Mouse (Mus musculus): ENCODE results near the gene Hsp90aa1. TPM values are rescaled to one million over a fixed set of nuclear protein-coding genes. Genes with fewer than 3 reads are reported as not detected.
"Not testable (repeated sequence)": the region's sequence is repeated elsewhere in the genome, so short reads cannot be mapped to it uniquely, and the experiment has no call there.

Gene Hsp90aa1
- polyA plus RNA-seq, 1 experiment from 2014 or later: 1,477 TPM

- no peak overlapping the region for H3K4me2 ChIP-seq
- no peak overlapping the region for H3K27ac ChIP-seq
- H3K4me1 ChIP-seq: peaks cover 9% of the 10 kb centered on the region
- H3K36me3 ChIP-seq (replicated peaks): no peaks in the 10 kb centered on the region
- WGBS: 78% methylated on average over 5 of the region's 5 CpGs
- no peak overlapping the region for H3K9ac ChIP-seq
- no peaks in the 10 kb centered on the region for H3K9me3 ChIP-seq
- no peaks in the 10 kb centered on the region for H3K27me3 ChIP-seq (replicated peaks)
- no peak for ATAC-seq (replicated peaks)
- H3K4me3 ChIP-seq: no peak overlapping the region
These were observed 8.7 kb upstream of the Hsp90aa1 start for GRCm38 (mm10) chr12:110711270-110711669.

GRCm38 (mm10) chr12:110707451-110707850 is 4.9 kb upstream of the Hsp90aa1 start:
- Histone ChIP-seq H3K36me3 (replicated peaks) (no peaks in the 10 kb centered on the region), H3K4me2 (no peak overlapping the region), H3K4me1 (peaks cover 19% of the 10 kb centered on the region), H3K4me3 (no peak overlapping the region), H3K9ac (no peak overlapping the region), H3K27ac (no peak overlapping the region), H3K9me3 (no peaks in the 10 kb centered on the region), H3K27me3 (replicated peaks) (no peaks in the 10 kb centered on the region)
- ATAC-seq (replicated peaks): no peak
- WGBS: 88% methylated on average over 7 of the region's 7 CpGs

- under 1% methylated on average over 27 of the region's 27 CpGs for whole genome bisulfite sequencing
- Histone ChIP-seq H3K27ac (peak overlapping the region; percentile 74), H3K36me3 (replicated peaks) (no peaks in the 10 kb centered on the region), H3K4me1 (peaks cover 19% of the 10 kb centered on the region), H3K9ac (peak overlapping the region; percentile 12; the same call in 1 of the 2 replicates), H3K4me3 (peak overlapping the region; percentile 31), H3K4me2 (peak overlapping the region; percentile 53), H3K27me3 (replicated peaks) (no peaks in the 10 kb centered on the region), H3K9me3 (no peaks in the 10 kb centered on the region)
- peak; percentile 64; the same call in 1 of the 2 replicates for ATAC-seq (replicated peaks)
These were observed 4.1 kb upstream of the Hsp90aa1 start for GRCm38 (mm10) chr12:110706337-110707231.

- WGBS: 91% methylated on average over 4 of the region's 4 CpGs
- H3K9me3 ChIP-seq; H3K4me3 ChIP-seq; H3K27me3 ChIP-seq (replicated peaks); H3K4me2 ChIP-seq; H3K36me3 ChIP-seq (replicated peaks); ATAC-seq (replicated peaks); H3K27ac ChIP-seq; H3K9ac ChIP-seq: not testable (repeated sequence)
- H3K4me1 ChIP-seq: peaks cover 19% of the 10 kb centered on the region
These were observed 2.9 kb upstream of the Hsp90aa1 start for GRCm38 (mm10) chr12:110705419-110705818.

- no peaks in the 10 kb centered on the region for H3K36me3 ChIP-seq (replicated peaks)
- H3K27ac ChIP-seq: no peak overlapping the region
- no peak overlapping the region for H3K9ac ChIP-seq
- 71% methylated on average over 7 of the region's 7 CpGs for WGBS
- H3K4me2 ChIP-seq: no peak overlapping the region
- no peak for ATAC-seq (replicated peaks)
- H3K4me1 ChIP-seq: peaks cover 19% of the 10 kb centered on the region
- no peaks in the 10 kb centered on the region for H3K9me3 ChIP-seq
- no peak overlapping the region for H3K4me3 ChIP-seq
- H3K27me3 ChIP-seq (replicated peaks): no peaks in the 10 kb centered on the region
These were observed 1.2 kb upstream of the Hsp90aa1 start for GRCm38 (mm10) chr12:110703682-110704081.

GRCm38 (mm10) chr12:110703008-110703471 is 512 bp upstream of the Hsp90aa1 start:
- H3K4me2 ChIP-seq: no peak overlapping the region
- peak; percentile 46; the same call in 1 of the 2 replicates for ATAC-seq (replicated peaks)

GRCm38 (mm10) chr12:110701363-110701762 is 1.2 kb downstream of the Hsp90aa1 start:
- H3K27me3 ChIP-seq (replicated peaks); H3K4me3 ChIP-seq; H3K36me3 ChIP-seq (replicated peaks); ATAC-seq (replicated peaks); H3K9ac ChIP-seq; H3K27ac ChIP-seq; H3K4me2 ChIP-seq; H3K9me3 ChIP-seq: not testable (repeated sequence)
- H3K4me1 ChIP-seq: peaks cover 15% of the 10 kb centered on the region
- 29% methylated on average over 3 of the region's 3 CpGs for WGBS

More at GRCm38 (mm10) chr12:110703008-110703471, 512 bp upstream of the Hsp90aa1 start:
- Histone ChIP-seq H3K27ac (no peak overlapping the region), H3K36me3 (replicated peaks) (no peaks in the 10 kb centered on the region), H3K27me3 (replicated peaks) (no peaks in the 10 kb centered on the region), H3K4me3 (no peak overlapping the region), H3K4me1 (peaks cover 19% of the 10 kb centered on the region), H3K9ac (no peak overlapping the region), H3K9me3 (no peaks in the 10 kb centered on the region)
- WGBS: 26% methylated on average over 8 of the region's 8 CpGs

- no peaks in the 10 kb centered on the region for H3K36me3 ChIP-seq (replicated peaks)
- H3K27me3 ChIP-seq (replicated peaks): no peaks in the 10 kb centered on the region
- no peak for ATAC-seq (replicated peaks)
- H3K27ac ChIP-seq: no peak overlapping the region
- H3K4me2 ChIP-seq: no peak overlapping the region
- WGBS: 57% methylated on average over 2 of the region's 2 CpGs
- no peak overlapping the region for H3K4me3 ChIP-seq
- H3K9me3 ChIP-seq: no peaks in the 10 kb centered on the region
- peaks cover 10% of the 10 kb centered on the region for H3K4me1 ChIP-seq
- H3K9ac ChIP-seq: no peak overlapping the region
These were observed 1.8 kb downstream of the Hsp90aa1 start for GRCm38 (mm10) chr12:110700730-110701129.

- peaks cover 2% of the 10 kb centered on the region; the same call in 1 of the 2 replicates for H3K36me3 ChIP-seq (replicated peaks)
- H3K27me3 ChIP-seq (replicated peaks): no peaks in the 10 kb centered on the region
- peaks cover 18% of the 10 kb centered on the region for H3K4me1 ChIP-seq
- no peak overlapping the region for H3K9ac ChIP-seq
- H3K4me2 ChIP-seq: no peak overlapping the region
- H3K27ac ChIP-seq: no peak overlapping the region
- H3K4me3 ChIP-seq: no peak overlapping the region
- no peaks in the 10 kb centered on the region for H3K9me3 ChIP-seq
- WGBS: 64% methylated on average over 2 of the region's 2 CpGs
- no peak for ATAC-seq (replicated peaks)
These were observed 3.4 kb downstream of the Hsp90aa1 start for GRCm38 (mm10) chr12:110699171-110699547.

- 46% methylated on average over 15 of the region's 15 CpGs for WGBS
- no peak overlapping the region for H3K27ac ChIP-seq
- no peaks in the 10 kb centered on the region for H3K27me3 ChIP-seq (replicated peaks)
- no peak overlapping the region for H3K4me2 ChIP-seq
- no peaks in the 10 kb centered on the region for H3K9me3 ChIP-seq
- no peak overlapping the region for H3K9ac ChIP-seq
- no peak for ATAC-seq (replicated peaks)
- H3K4me1 ChIP-seq: peaks cover 20% of the 10 kb centered on the region
- H3K36me3 ChIP-seq (replicated peaks): peaks cover 2% of the 10 kb centered on the region; the same call in 1 of the 2 replicates
- H3K4me3 ChIP-seq: no peak overlapping the region
These were observed 3.9 kb downstream of the Hsp90aa1 start for GRCm38 (mm10) chr12:110698523-110699170.

GRCm38 (mm10) chr12:110698080-110698479 is 4.4 kb downstream of the Hsp90aa1 start:
- Histone ChIP-seq H3K27ac (no peak overlapping the region), H3K4me2 (no peak overlapping the region), H3K36me3 (replicated peaks) (peaks cover 3% of the 10 kb centered on the region; the same call in 1 of the 2 replicates), H3K4me3 (no peak overlapping the region), H3K4me1 (peaks cover 22% of the 10 kb centered on the region), H3K9ac (no peak overlapping the region), H3K27me3 (replicated peaks) (no peaks in the 10 kb centered on the region), H3K9me3 (no peaks in the 10 kb centered on the region)
- WGBS: 88% methylated on average over 1 of the region's 1 CpGs
- no peak for ATAC-seq (replicated peaks)

- Histone ChIP-seq H3K9me3 (no peaks in the 10 kb centered on the region), H3K4me2 (no peak overlapping the region), H3K4me3 (no peak overlapping the region), H3K27ac (no peak overlapping the region), H3K4me1 (peaks cover 18% of the 10 kb centered on the region), H3K9ac (no peak overlapping the region), H3K27me3 (replicated peaks) (no peaks in the 10 kb centered on the region), H3K36me3 (replicated peaks) (peaks cover 7% of the 10 kb centered on the region; the same call in 1 of the 2 replicates)
- 73% methylated on average over 5 of the region's 5 CpGs for WGBS
- no peak for ATAC-seq (replicated peaks)
These were observed 5.1 kb downstream of the Hsp90aa1 start for GRCm38 (mm10) chr12:110697457-110697856.
